Mouse (Mus musculus) CH12.LX (cell line): Measurements from ENCODE around the gene Ptdss2. TPM values are rescaled to one million over a fixed set of nuclear protein-coding genes. Genes with fewer than 3 reads are reported as not detected.

Experiments used
- DNase-seq: peaks from one replicate; pipeline ENCODE4 v3.0.0-alpha.2; 2013; ENCODE audit errors: extremely low read depth
- H3K27ac ChIP-seq: 2 replicates; pipeline ENCODE4 v1.5.1; 2012; ENCODE audit warnings: low read depth, mild to moderate bottlenecking, control low read depth, moderate library complexity; ENCODE audit not compliant: insufficient read depth
- H3K27me3 ChIP-seq: replicated peaks from 2 replicates; pipeline ENCODE3; 2012; ENCODE audit warnings: inconsistent platforms
- H3K36me3 ChIP-seq, 2 experiments: replicated peaks in 1 of 2; 2 replicates each; pipeline versions ENCODE3 to v1.6.1; 2012; ENCODE audit warnings: inconsistent platforms in 1 of 2, low read length in 1 of 2, mild to moderate bottlenecking in 1 of 2, mixed read lengths in 1 of 2, moderate library complexity in 1 of 2; ENCODE audit not compliant: control insufficient read depth in 1 of 2, insufficient read depth in 1 of 2
- H3K4me1 ChIP-seq, 2 experiments: 2 replicates each; pipeline ENCODE4 v1.6.1; 2012; ENCODE audit warnings: inconsistent platforms in 1 of 2, moderate library complexity in 1 of 2; ENCODE audit not compliant: insufficient read depth in 2 of 2, control insufficient read depth in 1 of 2
- H3K4me2 ChIP-seq: 2 replicates; pipeline ENCODE4 v1.6.1; 2012; ENCODE audit warnings: low read depth, mild to moderate bottlenecking, control low read depth; ENCODE audit not compliant: poor library complexity, insufficient read depth, severe bottlenecking
- H3K4me3 ChIP-seq, 3 experiments: fragments of 150-350 bp in 1 of 3; sonication (generic) in 1 of 3; replicated peaks in 1 of 3; 2 replicates each; pipeline versions ENCODE3 to v1.5.1; 2011 to 2012; ENCODE audit warnings: low read depth in 2 of 3, low read length in 2 of 3, mild to moderate bottlenecking in 2 of 3, moderate library complexity in 2 of 3, control low read depth in 1 of 3, improper control_type of control experiment in 1 of 3, inconsistent platforms in 1 of 3, mixed read lengths in 1 of 3; ENCODE audit not compliant: poor library complexity in 1 of 3
- H3K79me2 ChIP-seq: replicated peaks from 2 replicates; pipeline ENCODE4 v1.6.1; 2012; ENCODE audit warnings: mild to moderate bottlenecking, moderate library complexity; ENCODE audit not compliant: control insufficient read depth, poor library complexity, insufficient read depth, severe bottlenecking; ENCODE audit errors: extremely low read depth
- H3K9ac ChIP-seq: 2 replicates; pipeline ENCODE4 v1.6.1; 2012; ENCODE audit warnings: low read depth, mild to moderate bottlenecking, control low read depth, moderate library complexity; ENCODE audit not compliant: insufficient read depth
- H3K9me3 ChIP-seq: replicated peaks from 2 replicates; pipeline ENCODE3; 2012; ENCODE audit warnings: low read length, inconsistent platforms, mixed read lengths
- CHD2 ChIP-seq: IDR thresholded peaks from 2 replicates; pipeline ENCODE4 v1.6.1; 2011; ENCODE audit warnings: low read length, improper control_type of control experiment
- ELF1 ChIP-seq: IDR thresholded peaks from 2 replicates; pipeline ENCODE4 v1.6.1; 2014; ENCODE audit warnings: low read depth, mild to moderate bottlenecking, inconsistent platforms, low read length, improper control_type of control experiment
- JUN ChIP-seq: IDR thresholded peaks from 2 replicates; pipeline ENCODE4 v1.6.1; 2011; ENCODE audit warnings: low read depth, mild to moderate bottlenecking, low read length, improper control_type of control experiment, moderate library complexity; ENCODE audit not compliant: insufficient read depth
- RAD21 ChIP-seq: IDR thresholded peaks from 2 replicates; pipeline ENCODE4 v1.6.1; 2011; ENCODE audit warnings: low read depth, mild to moderate bottlenecking, low read length, improper control_type of control experiment, moderate library complexity
- UBTF ChIP-seq: IDR thresholded peaks from 2 replicates; pipeline ENCODE4 v1.6.1; 2012; ENCODE audit warnings: low read depth, mild to moderate bottlenecking, inconsistent platforms, low read length, improper control_type of control experiment, moderate library complexity
- dilution Hi-C: fragments of 300-500 bp; cut with MboI; formaldehyde crosslinking; loops from 2 replicates; pipeline ENCODE4 v1.14.3; 2020; ENCODE audit warnings: low sequenced_read_pairs; ENCODE audit not compliant: extremely low pct_unique_long_range_greater_than_20kb, extremely low pct_ligation_motif_present
- in situ Hi-C: fragments of 300-500 bp; cut with MboI; formaldehyde crosslinking; loops from 3 replicates; pipeline ENCODE4 v1.14.3; 2019; ENCODE audit warnings: low sequenced_read_pairs, low pct_ligation_motif_present, low pct_unique_long_range_greater_than_20kb, mixed read lengths
- polyA plus RNA-seq: library from polyadenylated mRNA; unstranded; fragments of >175 nt; gene quantifications from 2 replicates; pipeline ENCODE4 v1.2.1, GENCODE M21; 2012; ENCODE audit warnings: low read depth; ENCODE audit not compliant: insufficient read length
- total RNA-seq, 2 experiments: library from RNA; depleted of rRNA; stranded (reverse); fragments of 300-350 nt in 1 of 2; fragments of >200 nt in 1 of 2; gene quantifications; 2 replicates each; pipeline ENCODE4 v1.2.3; 2012 to 2014

Gene Ptdss2
- total and polyA plus RNA-seq, 3 experiments = 2.9 to 22.9 (median 12.0) TPM

- Histone ChIP-seq H3K79me2 (no peaks in the 10 kb centered on the region), H3K4me2 (no peak overlapping the region), H3K9ac (no peak overlapping the region), H3K27ac (no peak overlapping the region), H3K4me1 (0 out of 4 replicates have a peak, but pooled peaks cover 0 to 3% of the 10 kb centered on the region in 2 experiments), H3K4me3 (no peak overlapping the region), H3K9me3 (no peaks in the 10 kb centered on the region), H3K27me3 (peaks cover 12% of the 10 kb centered on the region), H3K36me3 (no peaks in the 10 kb centered on the region)
- in situ Hi-C loops (no loop called here), dilution Hi-C loops (no loop called here)
- no peak for DNase-seq
- TF ChIP-seq UBTF = no peak
- no peak for TF ChIP-seq RAD21
Measured at GRCm38 (mm10) chr7:141205504-141205903, 83.3 kb downstream of the Ptdss2 start.

GRCm38 (mm10) chr7:141206182-141206937 is 84.2 kb downstream of the Ptdss2 start:
- H3K27me3 ChIP-seq = peaks cover 19% of the 10 kb centered on the region
- H3K9ac ChIP-seq = no peak overlapping the region
- TF ChIP-seq ELF1 (no peak), CHD2 (no peak), JUN (no peak)
- no peak for DNase-seq
- H3K4me1 ChIP-seq = 0 out of 4 replicates have a peak, but pooled peaks cover 0 to 3% of the 10 kb centered on the region in 2 experiments
- dilution Hi-C loops = no loop called here
- H3K27ac ChIP-seq = no peak overlapping the region
- no peak overlapping the region for H3K4me2 ChIP-seq
- no peaks in the 10 kb centered on the region for H3K9me3 ChIP-seq
- no peaks in the 10 kb centered on the region for H3K36me3 ChIP-seq
- in situ Hi-C loops = no loop called here
- no peak overlapping the region for H3K4me3 ChIP-seq
- H3K79me2 ChIP-seq = no peaks in the 10 kb centered on the region

Other genes starting within 250 kb of the Ptdss2 start
Only the 20 nearest of the 29 such genes appear.
- not detected in 2 replicates for gene Gm45717, start 166.4 kb upstream of the Ptdss2 start, total RNA-seq (2012; rRNA removed)
- gene Gm45717, start 166.4 kb upstream of the Ptdss2 start, total RNA-seq (2014; rRNA removed) = not detected in 2 replicates
- not detected in 2 replicates for gene Gm45717, start 166.4 kb upstream of the Ptdss2 start, polyA plus RNA-seq
- gene Ifitm2, start 166.4 kb upstream of the Ptdss2 start, total RNA-seq (2012; rRNA removed) = 128 and 136 TPM in 2 replicates
- 314 and 381 TPM in 2 replicates for gene Ifitm2, start 166.4 kb upstream of the Ptdss2 start, total RNA-seq (2014; rRNA removed)
- gene Ifitm2, start 166.4 kb upstream of the Ptdss2 start, polyA plus RNA-seq = 159 and 213 TPM in 2 replicates
- 55.5 and 62.0 TPM in 2 replicates for gene Ifitm1, start 155.2 kb upstream of the Ptdss2 start, total RNA-seq (2012; rRNA removed)
- gene Ifitm1, start 155.2 kb upstream of the Ptdss2 start, total RNA-seq (2014; rRNA removed) = 32.9 and 33.6 TPM in 2 replicates
- 10.9 and 14.8 TPM in 2 replicates for gene Ifitm1, start 155.2 kb upstream of the Ptdss2 start, polyA plus RNA-seq
- gene Ifitm3, start 111.6 kb upstream of the Ptdss2 start, total RNA-seq (2012; rRNA removed) = 0.25 TPM in 1 of 2 replicates, not detected in the other
- not detected in 2 replicates for gene Ifitm3, start 111.6 kb upstream of the Ptdss2 start, total RNA-seq (2014; rRNA removed)
- gene Ifitm3, start 111.6 kb upstream of the Ptdss2 start, polyA plus RNA-seq = not detected in 2 replicates
- not detected in 2 replicates for gene Ifitm6, start 104.5 kb upstream of the Ptdss2 start, total RNA-seq (2012; rRNA removed)
- not detected in 2 replicates for gene Ifitm6, start 104.5 kb upstream of the Ptdss2 start, total RNA-seq (2014; rRNA removed)
- not detected in 2 replicates for gene Ifitm6, start 104.5 kb upstream of the Ptdss2 start, polyA plus RNA-seq
- not detected in 2 replicates for gene Gm17387, start 93.3 kb upstream of the Ptdss2 start, total RNA-seq (2012; rRNA removed)
- gene Gm17387, start 93.3 kb upstream of the Ptdss2 start, total RNA-seq (2014; rRNA removed) = not detected in 2 replicates
- gene Gm17387, start 93.3 kb upstream of the Ptdss2 start, polyA plus RNA-seq = not detected in 2 replicates
- 11.2 and 13.1 TPM in 2 replicates for gene B4galnt4, start 61.3 kb upstream of the Ptdss2 start, total RNA-seq (2012; rRNA removed)
- gene B4galnt4, start 61.3 kb upstream of the Ptdss2 start, total RNA-seq (2014; rRNA removed) = 0.70 and 0.91 TPM in 2 replicates
- gene B4galnt4, start 61.3 kb upstream of the Ptdss2 start, polyA plus RNA-seq = 2.9 TPM in 2 replicates
- gene Pkp3, start 44.2 kb upstream of the Ptdss2 start, total RNA-seq (2012; rRNA removed) = 52.8 and 63.1 TPM in 2 replicates
- gene Pkp3, start 44.2 kb upstream of the Ptdss2 start, total RNA-seq (2014; rRNA removed) = 23.9 and 25.3 TPM in 2 replicates
- 37.8 and 38.0 TPM in 2 replicates for gene Pkp3, start 44.2 kb upstream of the Ptdss2 start, polyA plus RNA-seq
- 12.9 and 19.2 TPM in 2 replicates for gene Sigirr, start 21.8 kb upstream of the Ptdss2 start, total RNA-seq (2012; rRNA removed)
- gene Sigirr, start 21.8 kb upstream of the Ptdss2 start, total RNA-seq (2014; rRNA removed) = 13.2 and 15.6 TPM in 2 replicates
- 15.2 and 16.1 TPM in 2 replicates for gene Sigirr, start 21.8 kb upstream of the Ptdss2 start, polyA plus RNA-seq
- 0.04 TPM in 2 replicates for gene Ano9, start 4.6 kb upstream of the Ptdss2 start, total RNA-seq (2012; rRNA removed)
- gene Ano9, start 4.6 kb upstream of the Ptdss2 start, total RNA-seq (2014; rRNA removed) = not detected in 2 replicates
- gene Ano9, start 4.6 kb upstream of the Ptdss2 start, polyA plus RNA-seq = not detected in 2 replicates
- 133 and 137 TPM in 2 replicates for gene Rnh1, start 50.5 kb downstream of the Ptdss2 start, total RNA-seq (2012; rRNA removed)
- 84.7 and 91.0 TPM in 2 replicates for gene Rnh1, start 50.5 kb downstream of the Ptdss2 start, total RNA-seq (2014; rRNA removed)
- gene Rnh1, start 50.5 kb downstream of the Ptdss2 start, polyA plus RNA-seq = 95.5 and 103 TPM in 2 replicates
- 82.0 and 106 TPM in 2 replicates for gene Hras, start 71.6 kb downstream of the Ptdss2 start, total RNA-seq (2012; rRNA removed)
- 43.6 and 48.9 TPM in 2 replicates for gene Hras, start 71.6 kb downstream of the Ptdss2 start, total RNA-seq (2014; rRNA removed)
- 71.3 and 86.3 TPM in 2 replicates for gene Hras, start 71.6 kb downstream of the Ptdss2 start, polyA plus RNA-seq
- 0.92 and 0.93 TPM in 2 replicates for gene Lrrc56, start 71.8 kb downstream of the Ptdss2 start, total RNA-seq (2012; rRNA removed)
- 0.46 and 0.89 TPM in 2 replicates for gene Lrrc56, start 71.8 kb downstream of the Ptdss2 start, total RNA-seq (2014; rRNA removed)
- 1.0 and 1.4 TPM in 2 replicates for gene Lrrc56, start 71.8 kb downstream of the Ptdss2 start, polyA plus RNA-seq
- gene Lmntd2, start 91.7 kb downstream of the Ptdss2 start, total RNA-seq (2012; rRNA removed) = 0.50 and 1.1 TPM in 2 replicates
- gene Lmntd2, start 91.7 kb downstream of the Ptdss2 start, total RNA-seq (2014; rRNA removed) = 0.55 and 0.97 TPM in 2 replicates
- 0.85 and 0.89 TPM in 2 replicates for gene Lmntd2, start 91.7 kb downstream of the Ptdss2 start, polyA plus RNA-seq
- 9.4 and 11.6 TPM in 2 replicates for gene Rassf7, start 93.5 kb downstream of the Ptdss2 start, total RNA-seq (2012; rRNA removed)
- 6.7 and 8.1 TPM in 2 replicates for gene Rassf7, start 93.5 kb downstream of the Ptdss2 start, total RNA-seq (2014; rRNA removed)
- gene Rassf7, start 93.5 kb downstream of the Ptdss2 start, polyA plus RNA-seq = 4.1 and 4.6 TPM in 2 replicates
- 51.7 and 52.5 TPM in 2 replicates for gene Phrf1, start 106.4 kb downstream of the Ptdss2 start, total RNA-seq (2012; rRNA removed)
- 21.8 and 22.4 TPM in 2 replicates for gene Phrf1, start 106.4 kb downstream of the Ptdss2 start, total RNA-seq (2014; rRNA removed)
- 59.2 and 67.0 TPM in 2 replicates for gene Phrf1, start 106.4 kb downstream of the Ptdss2 start, polyA plus RNA-seq
- gene Irf7, start 144.1 kb downstream of the Ptdss2 start, total RNA-seq (2012; rRNA removed) = 11.2 and 26.2 TPM in 2 replicates
- gene Irf7, start 144.1 kb downstream of the Ptdss2 start, total RNA-seq (2014; rRNA removed) = 10.1 and 10.5 TPM in 2 replicates
- gene Irf7, start 144.1 kb downstream of the Ptdss2 start, polyA plus RNA-seq = 6.5 and 7.7 TPM in 2 replicates
- gene Cdhr5, start 154.4 kb downstream of the Ptdss2 start, total RNA-seq (2012; rRNA removed) = 1.0 and 1.9 TPM in 2 replicates
- gene Cdhr5, start 154.4 kb downstream of the Ptdss2 start, total RNA-seq (2014; rRNA removed) = 0.31 and 0.35 TPM in 2 replicates
- 3.3 and 3.9 TPM in 2 replicates for gene Cdhr5, start 154.4 kb downstream of the Ptdss2 start, polyA plus RNA-seq
- gene Sct, start 156.8 kb downstream of the Ptdss2 start, total RNA-seq (2012; rRNA removed) = not detected in 2 replicates
- gene Sct, start 156.8 kb downstream of the Ptdss2 start, total RNA-seq (2014; rRNA removed) = not detected in 2 replicates
- 0.49 TPM in 1 of 2 replicates, not detected in the other for gene Sct, start 156.8 kb downstream of the Ptdss2 start, polyA plus RNA-seq
- gene Drd4, start 169.6 kb downstream of the Ptdss2 start, total RNA-seq (2012; rRNA removed) = not detected in 2 replicates
- gene Drd4, start 169.6 kb downstream of the Ptdss2 start, total RNA-seq (2014; rRNA removed) = not detected in 2 replicates
- gene Drd4, start 169.6 kb downstream of the Ptdss2 start, polyA plus RNA-seq = not detected in 2 replicates